Mouse (Mus musculus) testis, postnatal 10 days (tissue): ENCODE measurements around the gene Gm9945.
A peak's percentile ranks its signal among the peaks of the same experiment; 100 is the strongest.

Experiments used
- DNase-seq: peaks from one replicate; pipeline ENCODE4 v3.0.0; 2021; ENCODE audit warnings: low spot score

The Gm9945 gene

DNA sequence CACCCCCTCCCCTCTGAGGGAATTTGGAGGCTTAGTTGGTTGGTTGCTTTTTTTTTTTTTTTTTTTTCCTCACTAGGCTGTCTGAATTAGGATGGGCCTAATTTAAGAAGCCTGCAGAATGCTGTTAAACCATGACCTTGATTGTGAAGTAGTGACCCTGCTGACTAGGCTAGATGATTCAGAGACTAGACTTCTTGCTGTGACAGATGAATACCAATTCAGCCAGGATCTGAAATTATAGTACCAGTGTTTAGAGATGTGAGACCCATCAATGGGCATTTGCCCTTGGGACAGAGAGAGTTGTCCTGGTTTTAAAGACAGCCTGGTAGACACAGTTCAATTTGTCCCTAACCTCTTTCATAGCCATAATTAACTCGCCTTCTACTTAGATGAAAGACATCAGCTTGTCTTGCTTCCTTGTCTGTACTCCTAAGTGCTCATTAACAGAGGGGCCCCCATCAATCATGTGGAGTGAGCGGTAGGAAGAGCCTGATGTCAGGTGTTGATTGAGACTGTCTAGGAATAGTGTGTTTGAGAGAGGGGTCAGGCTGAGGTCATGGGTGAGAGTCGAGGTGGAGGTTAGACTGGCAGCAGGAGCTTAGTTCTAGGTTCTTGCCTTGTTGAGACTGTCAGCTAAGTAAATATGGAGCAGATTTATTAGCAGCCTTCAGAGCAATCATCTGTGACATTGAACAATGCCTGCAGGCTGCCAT, 13.4 kb downstream of the Gm9945 start:
- no peak for DNase-seq

- no peak for DNase-seq
Measured at GRCm38 (mm10) chr11:53495417-53495816, 15.5 kb downstream of the Gm9945 start.

- DNase-seq, result no peak
Measured at GRCm38 (mm10) chr11:53496946-53497345, 17.0 kb downstream of the Gm9945 start.

- DNase-seq, result no peak
Measured at GRCm38 (mm10) chr11:53500569-53500968, 20.6 kb downstream of the Gm9945 start.

- DNase-seq, result no peak
Measured at GRCm38 (mm10) chr11:53502039-53502765, 22.2 kb downstream of the Gm9945 start.

DNA sequence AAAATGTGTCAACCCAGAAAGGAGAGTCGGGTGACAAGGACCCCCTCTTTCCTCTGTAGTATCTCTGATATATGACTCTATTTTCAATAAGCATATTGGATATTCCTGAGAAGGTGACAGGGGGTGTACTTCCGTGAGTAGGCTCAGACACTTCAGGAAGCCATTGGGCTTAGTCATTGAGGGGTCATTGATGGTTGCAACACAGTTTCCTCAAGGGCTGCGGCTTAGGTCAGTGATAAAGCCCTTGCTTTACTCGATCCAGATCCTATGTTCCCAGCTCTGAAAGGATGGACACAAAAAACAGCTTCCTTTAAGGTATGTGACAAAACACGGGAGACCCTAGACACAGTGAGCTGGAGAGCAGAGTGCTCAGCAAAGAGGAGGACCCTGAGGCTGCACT, 23.8 kb downstream of the Gm9945 start:
- DNase-seq, result no peak

DNA sequence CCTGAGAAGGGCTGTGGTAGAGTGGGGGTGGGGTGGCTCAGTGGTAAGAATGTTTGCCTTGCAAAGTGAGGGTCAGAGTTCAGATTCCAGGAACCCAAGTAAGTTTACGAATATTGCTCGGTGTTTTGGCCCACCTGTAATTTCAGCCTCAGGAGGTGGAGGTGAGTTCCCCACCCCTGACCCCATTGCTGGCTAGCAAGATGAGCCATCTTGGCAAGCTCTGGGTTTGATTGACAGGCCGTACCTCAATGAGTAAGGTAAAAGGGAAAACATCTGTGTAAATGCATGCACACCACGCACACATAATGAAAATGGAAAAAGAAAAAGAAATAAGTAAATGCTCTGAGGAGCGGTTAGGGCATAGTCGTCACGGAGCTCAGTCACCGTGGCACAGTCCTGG, 24.4 kb downstream of the Gm9945 start:
- no peak for DNase-seq

GRCm38 (mm10) chr11:53505026-53505663, 25.2 kb downstream of the Gm9945 start:
- DNase-seq, result no peak

GRCm38 (mm10) chr11:53507098-53507805, 27.3 kb downstream of the Gm9945 start:
- DNase-seq, result no peak

GRCm38 (mm10) chr11:53508152-53508551, 28.2 kb downstream of the Gm9945 start:
- no peak for DNase-seq

GRCm38 (mm10) chr11:53508591-53508990, 28.6 kb downstream of the Gm9945 start:
- DNase-seq, result no peak

GRCm38 (mm10) chr11:53510351-53510750, 30.4 kb downstream of the Gm9945 start:
- DNase-seq, result no peak

- no peak for DNase-seq
Measured at GRCm38 (mm10) chr11:53516775-53517627, 37.0 kb downstream of the Gm9945 start.

DNA sequence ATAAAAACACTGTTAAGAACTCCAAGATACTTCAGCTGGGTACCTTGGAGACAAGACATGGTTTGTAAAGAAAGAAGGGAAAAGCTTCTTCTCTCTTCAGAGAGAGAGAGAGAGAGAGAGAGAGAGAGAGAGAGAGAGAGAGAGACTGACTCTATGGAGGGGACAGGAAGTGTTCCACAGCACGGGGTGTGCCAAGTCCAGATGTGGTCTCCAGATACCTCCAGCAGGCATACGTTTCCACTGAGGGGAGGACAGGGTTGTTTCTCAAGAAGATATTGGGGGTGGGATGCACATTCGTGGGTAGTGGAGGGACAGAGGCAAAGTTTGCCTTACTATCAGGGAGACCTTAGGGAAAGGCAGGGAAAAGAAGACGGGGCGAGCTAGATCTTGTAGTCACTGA, 38.8 kb downstream of the Gm9945 start:
- DNase-seq, result no peak

- peak; percentile 68 for DNase-seq
Measured at GRCm38 (mm10) chr11:53519207-53520121, 39.5 kb downstream of the Gm9945 start, which contains the start of gene Sept8. Gene Sept8 (plus strand): TSS chr11:53519257.

DNA sequence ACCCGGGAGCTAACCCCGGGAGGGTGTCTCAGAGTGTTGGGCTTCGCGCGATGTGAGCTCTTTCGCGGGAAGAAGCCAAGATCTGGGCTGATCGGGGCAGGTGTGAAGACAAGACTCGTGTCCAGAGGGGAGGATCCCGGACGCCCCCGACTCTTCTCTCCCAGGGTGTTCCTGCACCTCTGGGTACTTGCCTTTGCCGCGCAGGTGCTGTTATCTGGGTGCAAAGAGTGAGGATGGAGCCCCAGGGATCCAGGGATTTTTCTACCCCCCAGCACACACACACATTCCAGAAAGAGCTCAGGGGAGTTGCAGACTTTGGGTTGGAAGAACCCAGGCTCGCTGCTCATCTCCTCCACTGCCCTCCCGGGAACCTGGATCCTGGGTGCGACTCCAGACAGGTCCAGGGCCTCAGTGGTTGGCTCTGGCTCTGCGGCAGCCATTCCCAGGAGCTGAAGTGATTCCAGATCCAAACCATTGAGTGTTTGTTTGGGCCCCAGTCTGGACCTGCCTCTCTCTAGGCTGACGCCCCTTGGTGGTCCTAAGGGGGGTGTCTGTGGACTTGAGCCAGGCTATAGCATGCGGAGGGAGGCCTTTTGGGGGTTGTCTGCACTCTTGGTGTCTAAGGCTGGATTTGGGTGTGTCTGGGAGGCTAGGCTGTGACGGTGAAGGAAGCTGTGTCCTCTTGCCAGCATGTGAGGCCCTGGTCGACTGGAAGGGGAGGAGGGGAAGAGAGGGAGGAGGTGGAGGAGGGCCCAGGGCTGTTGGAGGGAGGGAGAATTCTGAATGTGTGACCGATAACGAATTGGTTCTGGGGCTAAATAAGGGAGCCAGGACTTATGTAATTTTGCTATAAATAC, 40.4 kb downstream of the Gm9945 start:
- DNase-seq, result peak; percentile 57

DNA sequence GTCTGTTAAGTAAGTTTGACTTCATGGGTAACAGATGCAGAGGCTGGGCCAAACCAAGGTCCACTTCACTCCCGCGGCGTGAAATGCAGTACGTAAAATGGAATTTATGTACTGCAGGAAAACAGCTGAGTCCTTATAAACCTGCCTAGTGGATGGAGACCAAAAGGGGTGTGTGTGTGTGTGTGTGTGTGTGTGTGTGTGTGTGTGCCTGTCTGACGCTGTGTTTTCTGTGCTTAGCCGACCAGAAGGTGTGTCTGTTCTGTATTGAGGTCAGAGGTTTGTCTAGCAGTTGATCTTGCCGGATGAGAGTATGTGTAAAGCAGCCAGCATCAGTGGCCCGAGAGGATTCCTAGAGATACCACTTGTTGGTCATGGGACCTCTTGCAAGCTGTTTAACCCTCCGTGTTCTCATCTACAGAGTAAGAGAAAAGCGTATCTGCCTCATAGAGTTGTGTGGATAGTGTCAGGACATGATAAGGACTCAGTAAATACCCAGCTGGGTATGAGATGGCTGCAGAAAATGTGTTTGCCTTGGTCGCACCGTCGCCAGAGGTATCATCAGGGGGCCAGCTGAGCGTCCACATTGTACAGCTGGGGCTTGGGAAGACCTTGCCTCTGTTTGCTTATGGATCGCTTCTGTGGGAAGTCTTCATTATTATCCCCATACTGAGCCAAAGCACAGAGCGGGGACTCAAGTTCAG, 41.3 kb downstream of the Gm9945 start:
- no peak for DNase-seq

- no peak for DNase-seq
Measured at GRCm38 (mm10) chr11:53521821-53522131, 41.8 kb downstream of the Gm9945 start.

DNA sequence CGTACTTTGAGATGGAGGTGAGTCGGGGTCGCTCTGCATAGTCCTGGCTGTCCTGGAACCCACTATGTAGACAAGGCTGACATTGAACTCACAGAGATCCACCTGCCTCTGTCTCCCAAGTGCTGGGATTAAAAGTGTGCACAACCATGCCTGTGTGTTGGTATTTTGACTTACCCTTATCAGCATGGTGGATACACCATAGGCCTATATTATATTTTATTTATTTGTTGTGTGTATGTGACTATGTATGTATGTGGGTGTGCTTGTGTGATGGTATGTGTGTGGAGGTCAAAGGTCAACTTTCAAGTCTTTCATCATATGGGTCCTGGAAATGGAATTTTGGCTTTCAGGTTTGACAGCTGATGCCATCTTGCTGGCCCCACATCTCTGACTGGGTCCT, 42.4 kb downstream of the Gm9945 start:
- DNase-seq, result no peak
